Mouse (Mus musculus) brown adipose tissue, adult 24 weeks (tissue): ENCODE measurements around the gene Epb41l3. TPM values are rescaled to one million over a fixed set of nuclear protein-coding genes. Genes with fewer than 3 reads are reported as not detected.

Source experiments
- H3K27ac ChIP-seq: fragments of 200-500 bp; replicated peaks from 2 replicates; pipeline ENCODE4 v1.5.1; 2012; ENCODE audit warnings: low read depth, mild to moderate bottlenecking, low read length
- H3K4me1 ChIP-seq: fragments of 200-500 bp; 2 replicates; pipeline ENCODE4 v1.6.1; 2012; ENCODE audit warnings: low read length, mixed read lengths; ENCODE audit not compliant: control insufficient read depth, insufficient read depth, insufficient read length
- H3K4me3 ChIP-seq: fragments of 200-500 bp; 2 replicates; pipeline ENCODE4 v1.5.1; 2012; ENCODE audit warnings: low read depth, mild to moderate bottlenecking, low read length, moderate library complexity; ENCODE audit not compliant: insufficient read depth
- polyA plus RNA-seq: library from polyadenylated mRNA; stranded (reverse); fragments of >200 nt; gene quantifications from 2 replicates; pipeline ENCODE4 v1.2.4, GENCODE M21; 2012; ENCODE audit not compliant: missing spikeins, insufficient read depth, insufficient read length

Gene Epb41l3
- polyA plus RNA-seq, 1 experiment: 1.6 TPM

DNA sequence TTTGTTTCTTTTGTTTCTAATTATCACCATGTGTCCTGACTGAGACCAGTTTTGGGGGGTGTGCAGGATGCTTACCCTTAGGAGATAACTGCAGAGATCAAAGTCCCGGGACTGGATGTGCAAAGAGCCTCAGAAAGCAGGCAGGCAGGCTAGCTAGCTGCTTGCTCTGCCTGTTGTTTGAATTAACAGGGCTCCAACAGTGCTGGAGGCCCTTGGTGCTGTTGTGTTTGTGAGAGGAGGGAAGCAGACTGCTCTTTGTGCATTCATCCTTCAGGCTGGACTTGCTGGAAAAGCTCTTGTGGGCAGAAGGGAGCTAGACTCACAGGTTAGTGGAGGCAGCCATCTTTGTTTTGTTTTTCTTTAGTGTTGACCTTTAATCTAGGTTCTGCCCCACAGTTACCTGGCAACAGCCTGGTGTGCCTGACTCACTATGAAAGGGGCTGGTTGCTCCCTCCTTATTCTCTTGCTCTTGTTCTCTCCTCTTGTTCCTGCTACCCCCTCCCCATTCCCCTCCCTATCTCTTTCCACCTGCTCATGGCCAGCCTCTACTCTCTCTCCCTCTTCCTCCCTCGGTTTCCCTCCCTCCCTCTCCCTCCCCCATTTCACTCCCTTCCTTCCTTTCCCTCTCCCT, 117.5 kb downstream of the Epb41l3 start:
- H3K4me1 ChIP-seq: no peaks in the 10 kb centered on the region
- no peak overlapping the region for H3K27ac ChIP-seq
- H3K4me3 ChIP-seq: no peak overlapping the region

DNA sequence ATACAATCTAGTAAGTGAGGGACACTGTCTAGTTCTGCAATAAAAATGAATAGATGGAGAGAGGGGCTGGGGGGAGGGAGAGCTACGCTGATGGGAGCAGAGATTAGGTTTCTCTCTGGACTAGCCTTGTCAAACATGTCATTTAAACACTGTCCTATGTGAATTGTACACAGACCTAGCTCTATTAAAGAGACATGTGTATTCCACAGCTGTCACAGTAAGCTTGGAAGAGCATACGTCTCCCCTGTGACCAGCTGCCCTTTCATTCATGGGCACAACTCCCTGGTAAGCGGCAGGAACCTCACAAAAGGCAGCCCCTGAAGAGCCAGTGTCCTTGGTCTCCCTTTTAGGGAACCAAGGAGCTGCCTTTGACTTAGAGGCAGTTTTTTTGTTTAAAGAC, 119.1 kb downstream of the Epb41l3 start:
- H3K27ac ChIP-seq: no peak overlapping the region
- no peak overlapping the region for H3K4me3 ChIP-seq
- H3K4me1 ChIP-seq: no peaks in the 10 kb centered on the region

DNA sequence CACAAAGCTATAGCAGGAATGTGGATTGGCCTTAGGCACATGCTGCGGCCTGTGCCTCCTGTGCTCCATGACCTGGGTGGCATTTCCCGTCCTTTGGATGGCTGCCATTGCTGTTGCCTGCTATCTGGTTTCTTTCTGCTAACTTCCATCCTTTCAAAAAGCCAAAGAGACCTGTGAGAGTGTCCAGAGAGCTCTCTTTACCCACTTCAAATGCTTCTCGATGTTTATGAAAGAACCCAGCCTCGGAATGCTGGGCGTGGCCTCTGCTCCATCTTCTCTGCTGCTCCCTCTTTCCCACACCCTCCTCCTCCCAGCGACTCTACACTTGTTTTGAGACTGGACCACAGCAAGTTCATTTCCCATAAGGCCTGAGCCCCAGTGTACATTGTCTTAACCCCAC, 120.3 kb downstream of the Epb41l3 start:
- H3K27ac ChIP-seq: no peak overlapping the region
- H3K4me1 ChIP-seq: no peaks in the 10 kb centered on the region
- no peak overlapping the region for H3K4me3 ChIP-seq

GRCm38 (mm10) chr17:69196656-69197055, 121.2 kb downstream of the Epb41l3 start:
- no peak overlapping the region for H3K27ac ChIP-seq
- no peak overlapping the region for H3K4me3 ChIP-seq
- H3K4me1 ChIP-seq: no peaks in the 10 kb centered on the region

DNA sequence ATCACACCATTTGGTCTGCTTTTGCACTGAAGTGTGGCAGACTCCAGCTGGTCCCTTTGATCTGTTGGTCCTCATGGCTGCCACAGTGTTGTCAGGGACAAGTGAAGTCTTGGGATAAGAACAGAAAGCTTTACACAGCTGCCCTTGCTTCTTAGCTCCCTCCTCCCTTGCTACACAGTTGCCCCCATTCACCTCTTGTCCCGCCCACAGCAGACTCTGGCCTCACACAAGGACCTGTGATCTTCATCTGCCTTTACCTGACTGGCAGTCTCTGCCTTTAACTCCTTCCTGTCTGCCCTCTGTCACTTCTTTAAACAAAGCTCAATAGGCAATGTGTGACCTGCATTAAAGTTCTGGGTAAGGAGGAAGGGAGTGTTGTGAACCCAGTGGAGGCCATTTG, 123.3 kb downstream of the Epb41l3 start:
- Histone ChIP-seq H3K4me3 (no peak overlapping the region), H3K27ac (no peak overlapping the region), H3K4me1 (no peaks in the 10 kb centered on the region)

DNA sequence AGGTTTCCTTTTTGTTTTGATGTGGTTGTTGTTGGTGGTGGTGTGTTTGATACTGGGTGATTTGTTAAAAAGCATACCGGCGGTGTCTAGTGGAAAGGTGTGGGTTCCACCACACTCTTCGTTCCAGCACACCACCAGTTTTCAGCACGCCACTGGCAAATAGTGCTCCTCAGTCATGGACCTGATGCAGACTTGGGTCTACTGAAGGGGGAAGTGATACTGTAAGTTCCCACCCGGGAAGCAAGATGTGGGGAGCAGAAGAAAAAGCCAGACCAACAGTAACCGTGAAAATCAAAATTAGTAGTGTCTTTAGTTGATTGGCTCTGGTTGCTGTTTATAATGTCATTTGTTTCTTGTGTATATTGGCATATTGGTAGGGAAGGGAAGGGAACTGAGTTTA, 124.3 kb downstream of the Epb41l3 start:
- Histone ChIP-seq H3K4me1 (no peaks in the 10 kb centered on the region), H3K27ac (no peak overlapping the region), H3K4me3 (no peak overlapping the region)

DNA sequence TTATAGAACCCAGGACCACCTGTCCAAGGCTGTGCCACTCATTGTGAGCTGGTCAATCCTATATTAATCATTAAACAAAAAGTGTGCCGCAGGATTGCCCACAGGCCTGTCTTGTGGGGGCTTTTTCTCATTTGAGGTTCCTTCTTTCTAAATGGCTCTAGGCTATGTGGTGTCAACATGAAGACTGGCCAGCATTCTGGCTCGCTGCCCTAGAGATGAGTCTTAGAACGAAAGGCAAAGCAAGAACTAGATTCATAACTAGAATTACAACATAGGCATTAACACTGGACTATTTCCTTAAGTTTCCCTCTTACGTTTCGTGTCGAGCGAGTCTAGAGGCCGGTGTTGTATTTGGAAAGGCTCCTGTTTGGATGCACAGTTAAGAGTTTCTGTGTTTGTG, 125.5 kb downstream of the Epb41l3 start:
- Histone ChIP-seq H3K27ac (no peak overlapping the region), H3K4me3 (no peak overlapping the region)

GRCm38 (mm10) chr17:69205282-69205999, 130.0 kb downstream of the Epb41l3 start:
- Histone ChIP-seq H3K4me1 (no peaks in the 10 kb centered on the region), H3K4me3 (no peak overlapping the region), H3K27ac (no peak overlapping the region)

More for the DNA sequence above, 125.5 kb downstream of the Epb41l3 start:
- no peaks in the 10 kb centered on the region for H3K4me1 ChIP-seq

GRCm38 (mm10) chr17:69207562-69208312, 132.3 kb downstream of the Epb41l3 start:
- no peaks in the 10 kb centered on the region for H3K4me1 ChIP-seq
- H3K27ac ChIP-seq: no peak overlapping the region

DNA sequence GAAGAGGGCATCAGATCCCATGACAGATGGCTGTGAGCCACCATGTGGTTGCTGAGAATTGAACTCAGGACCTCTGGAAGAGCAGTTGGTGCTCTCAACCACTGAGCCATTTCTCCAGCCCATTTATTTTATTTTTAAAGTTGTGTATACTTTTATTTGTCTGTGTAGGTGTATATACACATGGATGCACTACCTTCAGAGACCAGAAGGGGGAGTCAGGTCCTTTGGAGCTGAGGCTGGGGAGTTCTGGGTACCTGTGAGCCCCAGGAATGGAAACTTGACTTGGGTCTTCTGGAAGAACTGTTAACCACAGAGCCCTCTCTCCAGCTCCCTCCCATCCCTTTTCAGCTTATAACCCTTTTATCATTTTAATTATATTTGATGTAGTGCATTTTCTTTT, 135.6 kb downstream of the Epb41l3 start:
- no peaks in the 10 kb centered on the region for H3K4me1 ChIP-seq
- no peak overlapping the region for H3K4me3 ChIP-seq
- H3K27ac ChIP-seq: no peak overlapping the region

More at GRCm38 (mm10) chr17:69207562-69208312, 132.3 kb downstream of the Epb41l3 start:
- H3K4me3 ChIP-seq: no peak overlapping the region

DNA sequence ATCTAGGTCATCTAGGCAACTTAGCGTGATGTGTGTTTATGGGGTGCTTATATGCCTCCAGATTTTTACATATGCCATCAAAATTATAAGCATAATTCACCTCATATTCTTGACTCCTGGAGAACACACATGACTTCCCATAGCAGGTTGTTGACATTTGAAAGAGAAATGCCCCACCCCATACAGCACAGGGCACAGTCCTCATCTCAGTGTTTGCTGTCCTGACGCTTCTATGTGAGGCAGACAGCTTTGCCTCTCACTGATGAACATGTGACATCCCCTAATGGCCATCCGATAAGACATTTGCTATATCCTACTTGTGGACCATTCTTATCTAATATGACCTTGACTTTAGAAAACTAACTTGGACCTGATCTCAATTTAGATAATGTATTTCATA, 140.6 kb downstream of the Epb41l3 start:
- H3K4me3 ChIP-seq: no peak overlapping the region
- H3K27ac ChIP-seq: no peak overlapping the region
- no peaks in the 10 kb centered on the region for H3K4me1 ChIP-seq

- no peak overlapping the region for H3K27ac ChIP-seq
- no peak overlapping the region for H3K4me3 ChIP-seq
- no peaks in the 10 kb centered on the region for H3K4me1 ChIP-seq
Measured at GRCm38 (mm10) chr17:69220849-69221248, 145.4 kb downstream of the Epb41l3 start.

DNA sequence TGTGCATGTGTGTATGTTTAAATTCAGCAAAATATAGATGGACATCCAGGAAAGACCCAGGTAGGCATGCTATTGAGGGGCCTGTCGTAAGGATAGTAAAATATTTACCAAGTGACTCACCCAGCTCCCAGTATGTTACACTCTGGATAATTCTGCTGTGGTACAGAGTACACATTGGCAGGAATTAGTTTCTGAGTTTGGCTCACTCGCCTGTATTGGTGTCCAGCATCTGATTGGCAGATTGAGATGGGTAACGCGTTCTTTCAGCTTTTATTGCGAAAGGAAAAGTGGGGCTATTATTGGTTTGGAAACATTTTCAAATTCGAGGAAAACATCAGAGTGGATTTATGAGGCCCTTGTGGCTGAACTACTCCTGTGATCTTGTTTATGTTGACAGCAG, 145.9 kb downstream of the Epb41l3 start:
- Histone ChIP-seq H3K4me3 (no peak overlapping the region), H3K4me1 (no peaks in the 10 kb centered on the region), H3K27ac (no peak overlapping the region)

- Histone ChIP-seq H3K27ac (no peak overlapping the region), H3K4me3 (no peak overlapping the region), H3K4me1 (no peaks in the 10 kb centered on the region)
Measured at GRCm38 (mm10) chr17:69221966-69222692, 146.6 kb downstream of the Epb41l3 start.

GRCm38 (mm10) chr17:69225996-69226395, 150.5 kb downstream of the Epb41l3 start:
- no peaks in the 10 kb centered on the region for H3K4me1 ChIP-seq
- no peak overlapping the region for H3K4me3 ChIP-seq
- H3K27ac ChIP-seq: no peak overlapping the region
